In genomic region chr11:62624341-62625291, GRCm38 (mm10) we compare ENCODE assay signal across 9 mouse cellular contexts. TPM values are rescaled to one million over a fixed set of nuclear protein-coding genes. Genes with fewer than 3 reads are reported as not detected.
DNase-seq lines count a peak whose midpoint lies in the region; ATAC-seq and TF ChIP-seq lines count a peak whose summit lies in the region.
"Had no signal": no experiment of that assay in that cellular context is flagged by ENCODE, and none has a peak within 500 bp of the region (broad histone marks: within the 10 kb centered on the region; RNA-seq: fewer than 3 reads in every experiment).

No protein-coding gene starts in this region.

- 54% methylated on average over 10 of the region's 10 CpGs for WGBS in forebrain, postnatal 0 days

- H3K9me3 ChIP-seq in forebrain, postnatal 0 days (ENCODE audit: low read length) = no peaks in the 10 kb centered on the region

- no peak overlapping the region for H3K4me2 ChIP-seq in forebrain, postnatal 0 days (ENCODE audit: low read depth)

- no peak overlapping the region for H3K4me3 ChIP-seq in gastrocnemius, adult 2 months
- no peak overlapping the region for H3K4me3 ChIP-seq in forebrain, postnatal 0 days (ENCODE audit: low read depth, low read length)
- H3K4me3 ChIP-seq: erythroblast, embryonic 14.5 days had no signal

- intact Hi-C loops in gastrocnemius, adult 2 months (cut with DNase I) = no loop called here

- ATAC-seq in forebrain, postnatal 0 days = peak; percentile 88
- ATAC-seq in erythroid progenitor cell, adult 5-6 weeks (replicated peaks; ENCODE audit: low FRiP score, poor library complexity, severe bottlenecking) = no peak

- DNase-seq in gastrocnemius, adult 2 months = no peak
- DNase-seq in gastrocnemius, adult 18-20 months (ENCODE audit: low spot score) = no peak
- DNase-seq in adrenal gland, adult 8-10 months = peak; percentile 78
- DNase-seq in forebrain, postnatal 0 days = peak; percentile 89
- DNase-seq in kidney, postnatal 36 days = peak; percentile 45 to 73
- DNase-seq in lung, postnatal 36 days = peak; percentile 32
- no peak for DNase-seq in ovary, postnatal 14 days (ENCODE audit: low spot score)

- H3K36me3 ChIP-seq in forebrain, postnatal 0 days (ENCODE audit: insufficient read depth) = no peaks in the 10 kb centered on the region

- H3K4me1 ChIP-seq in forebrain, postnatal 0 days (ENCODE audit: insufficient read depth) = peaks cover 10% of the 10 kb centered on the region

- H3K27me3 ChIP-seq in forebrain, postnatal 0 days (ENCODE audit: insufficient read depth, low read length) = no peaks in the 10 kb centered on the region

- no peak overlapping the region for H3K9ac ChIP-seq in forebrain, postnatal 0 days

- peak overlapping the region; percentile 63 for H3K27ac ChIP-seq in gastrocnemius, adult 2 months
- peak overlapping the region; percentile 84 for H3K27ac ChIP-seq in forebrain, postnatal 0 days (ENCODE audit: low read depth, low read length)

- TF ChIP-seq CTCF in gastrocnemius, adult 2 months (IDR thresholded peaks at IDR 0.05) = no peak
- TF ChIP-seq CTCF in forebrain, postnatal 0 days (IDR thresholded peaks at IDR 0.05; ENCODE audit: low read depth) = no peak

RNA-seq across cellular contexts. Expression of gene Lrrc75a, which starts 23.7 kb away (rescaled TPM):
- total RNA-seq in gastrocnemius, adult 2 months (2021) = 1 to 10 TPM; 3.2 to 5.6 TPM
- total RNA-seq in gastrocnemius, adult 18-20 months (2021) = 1 to 10 TPM; 3.2 to 3.5 TPM
- 10 to 100 TPM; 30.3 to 54.2 (median 37.9) TPM for total RNA-seq in adrenal gland, adult 8-10 months (2022)
- 13.2 and 18.1 TPM in 2 replicates for total RNA-seq in forebrain, postnatal 0 days (2014; rRNA removed)
- 6.5 and 7.1 TPM in 2 replicates for polyA plus RNA-seq in forebrain, postnatal 0 days (2015; fragmentation: Nextera tagmentation; extraction: Ambion mirVana)
- 2.9 TPM in 1 of 2 replicates, not detected in the other for total RNA-seq in erythroid progenitor cell, adult 5-6 weeks (2015; ENCODE audit: low replicate concordance)
- 0.53 TPM in 1 of 2 replicates, not detected in the other for total RNA-seq in erythroid progenitor cell, adult 5-6 weeks (2017; ENCODE audit: low replicate concordance)

RNA-seq across cellular contexts. Expression of gene Mmgt2, which starts 23.8 kb away (rescaled TPM):
- 1 to 10 TPM; 2.9 to 3.5 TPM for total RNA-seq in gastrocnemius, adult 2 months (2021)
- 1 to 10 TPM; 3.3 to 3.6 TPM for total RNA-seq in gastrocnemius, adult 18-20 months (2021)
- 10 to 100 TPM; 39.9 to 60.5 (median 52.3) TPM for total RNA-seq in adrenal gland, adult 8-10 months (2022)
- 22.6 and 37.0 TPM in 2 replicates for total RNA-seq in forebrain, postnatal 0 days (2014; rRNA removed)
- 22.4 and 23.3 TPM in 2 replicates for polyA plus RNA-seq in forebrain, postnatal 0 days (2015; fragmentation: Nextera tagmentation; extraction: Ambion mirVana)
- total RNA-seq in erythroid progenitor cell, adult 5-6 weeks (2015; ENCODE audit: low replicate concordance) = 1.8 and 3.8 TPM in 2 replicates
- total RNA-seq in erythroid progenitor cell, adult 5-6 weeks (2017; ENCODE audit: low replicate concordance) = 3.0 and 4.5 TPM in 2 replicates

RNA-seq across cellular contexts. Expression of gene Trpv2, which starts 50.3 kb away (rescaled TPM):
- total RNA-seq in gastrocnemius, adult 2 months (2021) = 1 to 10 TPM in 1 of 2 experiments, under 1 TPM in 1; 0.89 to 1.1 TPM
- total RNA-seq in gastrocnemius, adult 18-20 months (2021) = 1 to 10 TPM in 1 of 2 experiments, under 1 TPM in 1; 0.87 to 2.1 TPM
- 1 to 10 TPM; 3.6 to 7.2 (median 4.9) TPM for total RNA-seq in adrenal gland, adult 8-10 months (2022)
- 38.1 and 46.6 TPM in 2 replicates for total RNA-seq in forebrain, postnatal 0 days (2014; rRNA removed)
- 21.6 and 26.2 TPM in 2 replicates for polyA plus RNA-seq in forebrain, postnatal 0 days (2015; fragmentation: Nextera tagmentation; extraction: Ambion mirVana)
- 7.6 and 18.9 TPM in 2 replicates for total RNA-seq in erythroid progenitor cell, adult 5-6 weeks (2015; ENCODE audit: low replicate concordance)
- total RNA-seq in erythroid progenitor cell, adult 5-6 weeks (2017; ENCODE audit: low replicate concordance) = 7.0 and 7.8 TPM in 2 replicates

Comparison
In these comparisons a context has a peak if more than half of its experiments do, and no peak if none do; other contexts are left out.
1. DNase-seq: peak in adrenal gland, adult 8-10 months (single experiment), forebrain, postnatal 0 days (single experiment), kidney, postnatal 36 days (2 of 2) and lung, postnatal 36 days (single experiment); none in gastrocnemius, adult 2 months (single experiment), gastrocnemius, adult 18-20 months (single experiment) and ovary, postnatal 14 days (single experiment).